Mouse (Mus musculus): Measurements from ENCODE around the gene Lmx1a.

Lmx1a gene

DNA sequence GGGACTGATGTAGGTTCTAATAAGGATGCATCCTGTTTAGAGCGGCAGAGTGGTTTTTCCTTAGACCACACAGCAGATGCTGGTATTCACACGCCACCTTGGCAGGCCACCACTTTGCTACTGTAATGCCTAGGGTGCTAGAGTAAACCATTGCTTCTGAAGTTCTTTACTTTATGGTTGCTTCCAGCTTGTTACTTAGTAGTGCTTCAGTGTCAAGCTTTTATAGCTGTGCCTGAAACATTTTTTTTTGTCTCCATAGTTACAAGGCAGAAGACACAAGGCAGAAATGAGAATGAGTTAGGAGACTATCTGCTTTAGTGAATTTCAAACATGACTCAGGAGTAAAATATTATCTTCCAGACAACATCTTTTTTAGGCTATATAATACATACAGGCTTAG lies 95.0 kb downstream of the Lmx1a start:
- Histone ChIP-seq H3K4me1 (replicated peaks; ENCODE audit: low read depth, low read length) (0 out of 2 replicates have a peak, but pooled peaks cover 3% of the 10 kb centered on the region), H3K27me3 (ENCODE audit: insufficient read depth, low read length) (peaks cover 4% of the 10 kb centered on the region; the same call in 1 of the 2 replicates), H3K4me3 (replicated peaks; ENCODE audit: low read length) (no peak overlapping the region), H3K9me3 (ENCODE audit: low read length) (no peaks in the 10 kb centered on the region), H3K36me3 (ENCODE audit: insufficient read depth, low read length) (no peaks in the 10 kb centered on the region)
- TF ChIP-seq CTCF (conservative IDR thresholded peaks at IDR 0.05; ENCODE audit: low read length) (no peak), POU5F1 (IDR thresholded peaks at IDR 0.05; ENCODE audit: borderline replicate concordance, low read length) (no peak), NANOG (IDR thresholded peaks at IDR 0.05; ENCODE audit: borderline replicate concordance, low read length) (no peak)

DNA sequence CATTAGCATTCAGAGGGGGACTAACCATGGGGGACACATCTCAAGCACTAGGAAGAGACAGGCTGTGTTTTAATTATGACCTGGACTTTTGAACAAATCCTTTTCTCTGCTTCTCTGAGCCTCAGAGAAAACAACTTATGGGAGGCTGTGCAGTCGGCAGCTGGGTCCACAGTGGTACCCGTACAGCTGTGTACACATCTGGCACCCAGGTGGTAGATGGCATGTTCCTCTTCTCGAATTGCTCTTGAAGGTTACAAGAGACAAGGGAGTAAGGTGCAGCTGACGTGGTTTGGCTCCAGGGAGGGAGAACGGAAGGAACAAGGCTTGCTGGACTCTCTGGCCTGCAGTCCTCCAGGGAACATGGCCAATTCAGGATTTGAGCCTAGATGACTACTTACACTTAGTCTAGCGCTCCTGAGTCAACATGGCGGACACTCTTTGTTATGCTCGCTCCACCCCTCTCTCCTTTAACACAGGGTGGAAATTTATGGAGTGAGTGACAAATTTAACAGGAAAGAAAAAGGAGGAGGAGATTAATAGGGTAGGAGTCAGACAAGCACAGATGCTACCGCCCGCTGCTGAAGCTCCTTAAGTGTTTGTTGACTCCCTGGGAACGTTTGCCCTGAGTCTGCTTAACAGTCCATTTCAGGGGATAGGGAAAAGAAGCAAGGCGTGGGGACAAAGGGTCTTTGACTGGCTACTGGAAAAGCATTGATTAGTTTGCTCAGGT lies 99.8 kb downstream of the Lmx1a start:
- no peaks in the 10 kb centered on the region for H3K36me3 ChIP-seq (ENCODE audit: insufficient read depth, low read length)
- H3K4me3 ChIP-seq (replicated peaks; ENCODE audit: low read length), result no peak overlapping the region
- peaks cover 8% of the 10 kb centered on the region; the same call in 1 of the 2 replicates for H3K4me1 ChIP-seq (replicated peaks; ENCODE audit: low read depth, low read length)
- peaks cover 8% of the 10 kb centered on the region; the same call in 1 of the 2 replicates for H3K9me3 ChIP-seq (ENCODE audit: low read length)
- TF ChIP-seq NANOG (IDR thresholded peaks at IDR 0.05; ENCODE audit: borderline replicate concordance, low read length), result no peak
- TF ChIP-seq POU5F1 (IDR thresholded peaks at IDR 0.05; ENCODE audit: borderline replicate concordance, low read length), result no peak
- no peak for TF ChIP-seq CTCF (conservative IDR thresholded peaks at IDR 0.05; ENCODE audit: low read length)
- peaks cover 15% of the 10 kb centered on the region for H3K27me3 ChIP-seq (ENCODE audit: insufficient read depth, low read length)

GRCm38 (mm10) chr1:167789448-167789847 lies 100.4 kb downstream of the Lmx1a start:
- Histone ChIP-seq H3K9me3 (ENCODE audit: low read length) (peaks cover 8% of the 10 kb centered on the region; the same call in 1 of the 2 replicates), H3K36me3 (ENCODE audit: insufficient read depth, low read length) (no peaks in the 10 kb centered on the region), H3K4me3 (replicated peaks; ENCODE audit: low read length) (no peak overlapping the region), H3K27me3 (ENCODE audit: insufficient read depth, low read length) (peaks cover 15% of the 10 kb centered on the region), H3K4me1 (replicated peaks; ENCODE audit: low read depth, low read length) (peaks cover 8% of the 10 kb centered on the region; the same call in 1 of the 2 replicates)
- TF ChIP-seq POU5F1 (IDR thresholded peaks at IDR 0.05; ENCODE audit: borderline replicate concordance, low read length) (no peak), NANOG (IDR thresholded peaks at IDR 0.05; ENCODE audit: borderline replicate concordance, low read length) (no peak), CTCF (conservative IDR thresholded peaks at IDR 0.05; ENCODE audit: low read length) (no peak)

GRCm38 (mm10) chr1:167790688-167791087 lies 101.7 kb downstream of the Lmx1a start:
- no peak overlapping the region for H3K4me3 ChIP-seq (replicated peaks; ENCODE audit: low read length)
- no peaks in the 10 kb centered on the region for H3K36me3 ChIP-seq (ENCODE audit: insufficient read depth, low read length)
- TF ChIP-seq NANOG (IDR thresholded peaks at IDR 0.05; ENCODE audit: borderline replicate concordance, low read length), result no peak

GRCm38 (mm10) chr1:167791221-167791620 lies 102.2 kb downstream of the Lmx1a start:
- H3K4me3 ChIP-seq (replicated peaks; ENCODE audit: low read length), result no peak overlapping the region

More at GRCm38 (mm10) chr1:167790688-167791087, 101.7 kb downstream of the Lmx1a start:
- H3K9me3 ChIP-seq (ENCODE audit: low read length), result peaks cover 8% of the 10 kb centered on the region; the same call in 1 of the 2 replicates
- H3K4me1 ChIP-seq (replicated peaks; ENCODE audit: low read depth, low read length), result peaks cover 8% of the 10 kb centered on the region; the same call in 1 of the 2 replicates
- H3K27me3 ChIP-seq (ENCODE audit: insufficient read depth, low read length), result peaks cover 15% of the 10 kb centered on the region

GRCm38 (mm10) chr1:167801923-167802322 lies 112.9 kb downstream of the Lmx1a start:
- H3K36me3 ChIP-seq (ENCODE audit: insufficient read depth, low read length), result no peaks in the 10 kb centered on the region
- peaks cover 67% of the 10 kb centered on the region for H3K27me3 ChIP-seq (ENCODE audit: insufficient read depth, low read length)
- no peak overlapping the region for H3K4me3 ChIP-seq (replicated peaks; ENCODE audit: low read length)
- no peak for TF ChIP-seq NANOG (IDR thresholded peaks at IDR 0.05; ENCODE audit: borderline replicate concordance, low read length)
- TF ChIP-seq CTCF (conservative IDR thresholded peaks at IDR 0.05; ENCODE audit: low read length), result no peak
- TF ChIP-seq POU5F1 (IDR thresholded peaks at IDR 0.05; ENCODE audit: borderline replicate concordance, low read length), result no peak
- H3K9me3 ChIP-seq (ENCODE audit: low read length), result no peaks in the 10 kb centered on the region
- peaks cover 12% of the 10 kb centered on the region for H3K4me1 ChIP-seq (replicated peaks; ENCODE audit: low read depth, low read length)

More at GRCm38 (mm10) chr1:167791221-167791620, 102.2 kb downstream of the Lmx1a start:
- H3K9me3 ChIP-seq (ENCODE audit: low read length), result peaks cover 8% of the 10 kb centered on the region; the same call in 1 of the 2 replicates
- H3K27me3 ChIP-seq (ENCODE audit: insufficient read depth, low read length), result peaks cover 11% of the 10 kb centered on the region
- no peaks in the 10 kb centered on the region for H3K36me3 ChIP-seq (ENCODE audit: insufficient read depth, low read length)
- TF ChIP-seq NANOG (IDR thresholded peaks at IDR 0.05; ENCODE audit: borderline replicate concordance, low read length) (no peak), CTCF (conservative IDR thresholded peaks at IDR 0.05; ENCODE audit: low read length) (no peak), POU5F1 (IDR thresholded peaks at IDR 0.05; ENCODE audit: borderline replicate concordance, low read length) (no peak)
- H3K4me1 ChIP-seq (replicated peaks; ENCODE audit: low read depth, low read length), result peaks cover 8% of the 10 kb centered on the region; the same call in 1 of the 2 replicates

- Histone ChIP-seq H3K27me3 (ENCODE audit: insufficient read depth, low read length) (peaks cover 74% of the 10 kb centered on the region), H3K9me3 (ENCODE audit: low read length) (no peaks in the 10 kb centered on the region), H3K4me3 (replicated peaks; ENCODE audit: low read length) (peak overlapping the region; percentile 72), H3K4me1 (replicated peaks; ENCODE audit: low read depth, low read length) (peaks cover 13% of the 10 kb centered on the region), H3K36me3 (ENCODE audit: insufficient read depth, low read length) (no peaks in the 10 kb centered on the region)
- TF ChIP-seq CTCF (conservative IDR thresholded peaks at IDR 0.05; ENCODE audit: low read length), result no peak
- TF ChIP-seq NANOG (IDR thresholded peaks at IDR 0.05; ENCODE audit: borderline replicate concordance, low read length), result no peak
- TF ChIP-seq POU5F1 (IDR thresholded peaks at IDR 0.05; ENCODE audit: borderline replicate concordance, low read length), result no peak
These were observed 113.7 kb downstream of the Lmx1a start for GRCm38 (mm10) chr1:167802510-167803271.

DNA sequence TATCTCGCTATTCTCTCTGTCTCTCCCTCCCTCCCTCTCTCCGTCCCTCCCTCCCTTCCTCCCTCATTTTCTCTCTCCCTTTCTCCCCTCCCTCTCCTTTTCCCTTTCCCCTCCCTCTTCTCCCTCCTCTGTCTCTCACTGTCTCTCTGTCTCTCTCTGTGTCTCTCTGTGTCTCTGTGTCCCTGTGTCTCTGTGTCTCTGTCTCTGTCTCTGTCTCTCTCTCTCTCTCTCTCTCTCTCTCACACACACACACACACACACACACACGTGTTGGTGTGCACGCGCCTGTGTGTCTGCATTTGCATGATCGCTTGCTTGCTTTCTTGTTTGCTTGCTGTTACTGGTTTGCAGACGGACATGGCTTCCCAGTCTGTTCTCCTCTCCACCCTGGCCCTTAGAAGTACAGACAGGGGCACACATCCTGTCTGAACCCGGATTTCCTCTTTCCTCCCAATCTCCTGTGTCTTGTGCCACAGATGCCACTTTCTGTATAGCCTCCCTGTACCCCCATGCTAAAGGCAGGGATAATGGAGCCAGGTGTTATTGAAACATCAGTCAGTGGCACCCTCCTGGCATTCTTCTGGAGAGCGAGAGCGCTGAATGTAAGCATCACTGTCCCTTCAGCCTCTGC lies 114.4 kb downstream of the Lmx1a start:
- no peaks in the 10 kb centered on the region for H3K36me3 ChIP-seq (ENCODE audit: insufficient read depth, low read length)
- H3K4me3 ChIP-seq (replicated peaks; ENCODE audit: low read length), result peak overlapping the region; percentile 72
- H3K4me1 ChIP-seq (replicated peaks; ENCODE audit: low read depth, low read length), result peaks cover 13% of the 10 kb centered on the region
- peaks cover 73% of the 10 kb centered on the region for H3K27me3 ChIP-seq (ENCODE audit: insufficient read depth, low read length)
- H3K9me3 ChIP-seq (ENCODE audit: low read length), result no peaks in the 10 kb centered on the region
- no peak for TF ChIP-seq CTCF (conservative IDR thresholded peaks at IDR 0.05; ENCODE audit: low read length)
